Mouse (Mus musculus): Measurements from ENCODE around the gene Misp.
A peak's percentile ranks its signal among the peaks of the same experiment; 100 is the strongest.

Misp gene

GRCm38 (mm10) chr10:79854801-79855541 is 34.2 kb downstream of the Misp start:
- DNase-seq (ENCODE audit: low spot score in 2 of 2): peak in 1 of 2 experiments; percentile 69

DNA sequence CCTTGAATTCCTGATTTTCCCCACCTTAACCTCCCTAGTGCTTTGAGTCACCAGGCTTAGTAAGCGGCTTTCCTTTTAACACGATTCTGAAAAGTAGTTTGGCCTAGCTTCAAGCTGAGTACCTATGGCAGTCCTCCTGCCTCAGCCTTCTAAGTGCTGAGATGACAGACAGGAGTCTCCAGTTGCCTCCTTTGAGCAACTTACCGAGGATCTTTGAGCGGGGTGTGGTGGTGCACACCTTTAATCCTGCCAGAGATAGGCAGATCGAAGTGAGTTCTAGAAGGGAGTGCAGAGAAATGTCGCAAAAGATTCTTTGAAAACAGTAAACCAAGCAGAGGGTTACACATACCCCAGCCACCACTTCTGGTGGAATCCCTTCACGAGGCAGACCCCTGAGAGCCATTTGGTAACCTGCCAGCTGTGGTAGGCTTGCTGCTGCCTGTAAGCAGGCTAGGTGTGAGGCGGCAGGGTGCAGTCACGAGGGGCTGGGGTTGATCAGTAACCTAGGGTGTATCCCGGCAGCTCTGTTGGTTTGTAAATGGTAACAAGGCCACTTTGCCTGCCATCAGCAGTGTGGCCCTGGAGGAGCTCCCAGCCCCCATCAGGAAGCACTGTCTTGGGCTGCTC is 34.9 kb downstream of the Misp start:
- DNase-seq (ENCODE audit: low spot score in 2 of 2): no peak

DNA sequence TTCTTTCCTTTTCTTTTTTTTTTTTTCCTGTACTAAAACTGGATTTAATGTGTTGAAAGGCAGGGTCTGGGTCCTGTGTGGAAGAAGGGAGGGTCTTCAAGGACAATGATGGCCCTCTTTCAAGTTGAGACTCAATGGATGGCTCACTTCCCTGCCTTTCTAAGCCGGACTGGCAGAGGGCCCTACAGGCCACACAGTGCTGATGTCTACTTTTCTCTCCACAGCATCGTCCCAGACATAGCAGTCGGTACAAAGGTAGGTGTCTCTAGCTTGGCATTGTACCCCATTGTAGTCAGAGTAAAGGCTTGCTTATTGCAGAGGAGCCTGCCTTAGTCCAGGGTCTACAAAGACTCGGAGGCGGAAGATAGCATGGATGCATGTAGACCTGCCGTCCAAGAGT is 35.5 kb downstream of the Misp start:
- no peak for DNase-seq (ENCODE audit: low spot score in 2 of 2)

DNA sequence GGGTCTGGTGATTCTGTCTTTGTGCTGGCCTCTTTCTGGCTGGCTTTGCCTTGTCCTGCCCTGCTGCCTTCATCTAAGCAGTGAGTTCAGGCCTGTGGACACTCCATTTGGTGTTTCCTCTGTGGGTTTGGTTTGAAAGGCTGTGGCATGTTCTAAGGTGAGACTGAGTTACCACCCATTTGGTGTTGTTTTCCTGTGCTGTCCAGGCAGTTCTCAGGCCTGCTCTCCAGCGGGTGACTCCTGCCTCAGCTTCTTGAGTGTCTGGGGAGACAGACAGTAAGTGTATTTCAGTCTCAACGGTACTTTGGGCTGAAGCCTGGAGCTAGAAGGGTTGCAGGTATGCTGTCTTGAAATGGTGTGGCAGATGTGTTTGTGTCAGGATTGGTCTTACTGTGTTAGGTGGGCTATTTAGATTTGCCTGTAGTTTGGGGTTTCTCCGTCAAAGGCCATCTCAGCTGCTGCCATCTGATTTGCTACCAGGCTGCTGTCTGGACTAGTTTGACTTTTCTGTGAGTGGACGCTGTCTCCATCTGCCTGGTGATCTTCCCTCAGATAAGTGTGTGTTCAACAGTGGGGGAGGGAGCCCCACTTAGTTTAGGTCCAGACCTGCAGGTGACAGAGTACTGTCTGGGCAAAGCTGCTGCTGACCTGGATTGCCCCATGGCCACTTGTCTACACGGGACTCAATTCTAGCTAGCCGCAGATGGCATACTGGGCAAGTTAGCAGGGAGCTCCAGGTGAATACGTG is 36.1 kb downstream of the Misp start:
- DNase-seq (ENCODE audit: low spot score in 2 of 2): no peak

GRCm38 (mm10) chr10:79857452-79857811 is 36.6 kb downstream of the Misp start:
- DNase-seq (ENCODE audit: low spot score in 2 of 2): no peak

- DNase-seq (ENCODE audit: low spot score in 2 of 2): no peak
These were observed 37.1 kb downstream of the Misp start for GRCm38 (mm10) chr10:79857894-79858293.

DNA sequence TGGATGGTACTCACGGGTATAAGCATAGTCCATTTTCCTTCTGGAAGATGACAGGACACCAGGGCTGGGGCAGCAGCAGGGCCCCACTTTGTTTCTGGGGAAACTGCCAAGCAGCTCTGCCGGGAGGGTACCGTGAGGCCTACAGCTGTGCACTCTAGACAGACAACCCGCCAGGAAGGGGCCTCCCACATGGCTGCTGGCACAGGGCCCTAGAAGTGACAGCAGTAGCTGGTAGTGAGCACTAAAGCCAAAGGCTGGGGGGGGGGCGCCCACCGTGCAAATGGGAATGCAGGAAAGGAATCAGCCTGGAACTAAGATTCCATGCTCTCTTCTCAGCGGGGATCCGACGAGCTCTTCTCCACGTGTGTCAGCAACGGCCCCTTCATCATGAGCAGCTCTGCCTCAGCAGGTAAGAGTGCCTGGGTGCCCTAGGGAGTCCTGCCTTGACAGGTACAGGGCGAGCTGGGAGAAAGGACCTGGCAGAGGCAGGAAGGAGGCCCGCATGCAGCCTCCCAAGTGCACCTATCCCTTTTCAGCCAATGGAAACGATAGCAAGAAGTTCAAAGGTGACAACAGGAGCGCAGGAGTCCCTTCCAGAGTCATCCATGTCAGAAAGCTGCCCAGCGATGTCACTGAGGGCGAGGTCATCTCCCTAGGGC is 37.8 kb downstream of the Misp start:
- DNase-seq (ENCODE audit: low spot score in 2 of 2): peak in 1 of 2 experiments; percentile 74

GRCm38 (mm10) chr10:79859116-79859515 is 38.3 kb downstream of the Misp start:
- no peak for DNase-seq (ENCODE audit: low spot score in 2 of 2)

GRCm38 (mm10) chr10:79860079-79860911 is 39.5 kb downstream of the Misp start:
- no peak for DNase-seq (ENCODE audit: low spot score in 2 of 2)

- DNase-seq (ENCODE audit: low spot score in 2 of 2): no peak
These were observed 40.6 kb downstream of the Misp start for GRCm38 (mm10) chr10:79861230-79862048.

- DNase-seq (ENCODE audit: low spot score in 2 of 2): no peak
These were observed 41.4 kb downstream of the Misp start for GRCm38 (mm10) chr10:79862049-79862788.

- no peak for DNase-seq (ENCODE audit: low spot score in 2 of 2)
These were observed 42.1 kb downstream of the Misp start for GRCm38 (mm10) chr10:79862925-79863324.

DNA sequence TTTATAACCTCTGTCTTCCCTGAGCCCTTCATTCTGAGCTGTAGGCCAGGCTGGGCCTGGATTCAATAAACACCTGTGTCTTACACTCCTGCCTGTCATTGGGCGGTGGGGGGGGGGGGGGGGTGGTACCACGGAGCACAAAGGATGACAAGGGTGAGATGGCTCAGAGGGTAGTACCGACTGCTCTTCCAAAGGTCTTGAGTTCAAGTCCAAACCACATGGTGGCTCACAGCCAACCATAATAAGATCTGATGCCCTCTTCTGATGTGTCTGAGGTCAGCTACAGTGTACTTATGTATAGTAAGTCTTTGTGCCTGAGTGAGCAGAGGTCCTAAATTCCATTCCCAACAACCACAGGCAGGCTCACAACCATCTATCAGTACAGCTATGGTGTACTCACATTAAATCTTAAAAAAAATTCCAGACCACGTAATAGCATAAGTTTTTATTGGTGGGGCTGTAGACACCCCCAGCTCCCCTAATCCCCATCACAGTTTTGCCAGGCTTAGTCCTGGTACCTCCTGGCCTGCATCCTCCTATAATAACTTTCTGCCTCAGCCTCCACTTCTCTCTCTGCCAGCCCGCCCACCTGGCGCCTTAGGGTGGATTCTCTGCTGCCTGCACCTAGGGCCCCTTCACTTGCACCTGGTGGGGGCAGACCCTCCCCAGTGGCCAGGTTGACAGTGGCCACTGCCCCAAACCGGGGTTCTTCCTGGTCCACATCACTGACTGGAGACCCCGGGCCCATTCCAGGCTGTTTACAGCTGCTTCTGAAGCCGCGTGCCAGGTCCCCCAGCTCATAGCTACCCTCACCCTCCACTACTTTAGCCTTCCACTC is 43.8 kb downstream of the Misp start:
- DNase-seq (ENCODE audit: low spot score in 2 of 2): no peak

- DNase-seq (ENCODE audit: low spot score in 2 of 2): no peak
These were observed 44.4 kb downstream of the Misp start for GRCm38 (mm10) chr10:79865189-79865601.

DNA sequence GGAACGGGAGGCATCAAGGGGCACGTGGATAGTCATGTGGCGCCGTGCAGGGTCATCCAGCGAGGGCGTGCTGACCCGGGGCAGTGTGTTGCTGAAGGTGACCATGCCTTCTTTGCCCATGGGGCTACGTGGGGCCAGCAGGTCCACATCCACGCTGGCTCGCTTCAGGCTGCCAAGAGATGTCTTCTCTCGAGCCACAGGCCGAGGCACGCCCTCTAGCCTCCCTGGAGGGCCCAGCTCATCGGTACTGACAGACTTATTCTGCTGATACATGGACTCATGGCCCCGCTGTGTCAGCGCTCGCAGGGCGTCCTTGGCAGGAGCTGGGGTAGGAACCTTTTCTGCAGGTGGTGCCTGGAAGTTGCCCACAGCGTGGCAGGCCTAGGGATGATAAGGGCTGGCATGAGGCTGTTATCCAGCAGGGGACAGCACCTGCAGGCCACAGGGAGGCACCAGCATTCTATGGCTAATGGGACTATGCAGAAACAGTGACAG is 45.1 kb downstream of the Misp start:
- DNase-seq (ENCODE audit: low spot score in 2 of 2): no peak

DNA sequence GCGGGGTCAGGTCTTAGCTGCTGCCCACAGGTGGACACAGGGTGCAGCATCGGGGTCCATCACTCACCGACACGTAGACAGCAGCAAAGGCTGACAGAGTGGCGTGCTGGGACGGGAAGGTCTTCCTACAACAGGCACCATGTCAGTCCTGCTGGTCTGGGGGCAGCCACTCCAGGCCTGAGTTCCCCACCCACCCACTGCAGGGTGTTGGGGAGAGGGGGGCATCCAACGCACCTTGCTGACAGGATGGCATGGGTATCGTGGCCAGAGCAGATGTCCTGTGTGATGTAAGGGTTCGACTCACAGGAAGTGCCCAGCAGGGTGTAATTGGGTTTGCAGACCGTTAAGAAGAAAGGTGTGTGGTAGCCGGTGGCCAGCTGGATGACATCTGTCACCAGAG is 45.8 kb downstream of the Misp start:
- no peak for DNase-seq (ENCODE audit: low spot score in 2 of 2)

- no peak for DNase-seq (ENCODE audit: low spot score in 2 of 2)
These were observed 51.1 kb downstream of the Misp start for GRCm38 (mm10) chr10:79871845-79872244.

DNA sequence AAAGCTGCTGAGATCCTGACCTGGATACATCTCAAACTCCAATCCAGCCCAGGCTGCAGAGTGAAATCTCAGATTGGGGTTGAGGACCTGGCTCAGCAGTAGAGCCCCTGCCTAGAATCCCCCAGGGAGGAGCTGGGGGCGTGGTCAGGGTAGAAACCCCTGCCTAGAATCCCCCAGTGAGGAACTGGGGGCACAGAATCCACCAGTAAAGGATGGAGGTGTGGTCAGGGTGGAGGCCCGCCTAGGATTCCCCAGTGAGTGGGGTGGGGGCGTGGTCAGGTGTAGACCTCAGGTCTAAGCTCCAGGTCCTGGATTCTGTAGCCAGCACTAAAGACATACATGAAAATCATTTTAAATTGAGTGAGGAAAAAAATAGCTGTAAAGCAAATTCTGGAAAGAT is 52.1 kb downstream of the Misp start:
- DNase-seq (ENCODE audit: low spot score in 2 of 2): no peak

- no peak for DNase-seq (ENCODE audit: low spot score in 2 of 2)
These were observed 52.5 kb downstream of the Misp start for GRCm38 (mm10) chr10:79873313-79873712.

Data from urinary bladder, postnatal 4 days (tissue).